Mouse (Mus musculus) heart, embryonic 16.5 days (tissue): ENCODE measurements at regions not wholly inside any gene's neighbourhood (a gene's known extent, or its start where the extent isn't known, plus 50 kb on each side); places are given as distances from the start of the nearest gene placed in this dataset.

Source experiments
- ATAC-seq: fragments of 200-750 bp; cut with Nextera tagmentation; replicated peaks from 2 replicates; pipeline ENCODE4 v1.8.0; 2017; ENCODE audit warnings: moderate number of reproducible peaks; ENCODE audit not compliant: insufficient read depth, low FRiP score; ENCODE audit errors: extremely low read depth
- H3K27ac ChIP-seq: fragments of 300-500 bp; sonication (generic); 2 replicates; pipeline ENCODE4 v1.5.1; 2014; ENCODE audit warnings: mild to moderate bottlenecking, low read length, control low read depth, moderate library complexity
- H3K27me3 ChIP-seq: fragments of 300-500 bp; sonication (generic); 2 replicates; pipeline ENCODE4 v1.6.1; 2014; ENCODE audit warnings: low read length, mixed read lengths; ENCODE audit not compliant: control insufficient read depth, insufficient read depth
- H3K36me3 ChIP-seq: fragments of 300-500 bp; sonication (generic); 2 replicates; pipeline ENCODE4 v1.6.1; 2014; ENCODE audit not compliant: control insufficient read depth, insufficient read depth
- H3K4me1 ChIP-seq: fragments of 300-500 bp; sonication (generic); 2 replicates; pipeline ENCODE4 v1.6.1; 2014; ENCODE audit warnings: low read length, mixed read lengths; ENCODE audit not compliant: control insufficient read depth, insufficient read depth
- H3K4me2 ChIP-seq: fragments of 300-500 bp; sonication (generic); 2 replicates; pipeline ENCODE4 v1.6.1; 2014; ENCODE audit warnings: low read depth, mild to moderate bottlenecking, control low read depth, low read length
- H3K4me3 ChIP-seq: fragments of 300-500 bp; sonication (generic); 2 replicates; pipeline ENCODE4 v1.5.1; 2014; ENCODE audit warnings: mild to moderate bottlenecking, control low read depth, low read length
- H3K9ac ChIP-seq: fragments of 300-500 bp; sonication (generic); 2 replicates; pipeline ENCODE4 v1.6.1; 2014; ENCODE audit warnings: low read length, control low read depth
- H3K9me3 ChIP-seq: fragments of 300-500 bp; sonication (generic); replicated peaks from 2 replicates; pipeline ENCODE4 v1.6.1; 2016; ENCODE audit warnings: low read length; ENCODE audit not compliant: control insufficient read depth
- WGBS: fragments of 180-500 bp; shearing (Covaris S2); extraction: QIAGEN DNeasy Blood & Tissue Kit; methylation state at CpG from one replicate; pipeline ENCODE4 v1.1.7; 2014; 5-methylcytosine and 5-hydroxymethylcytosine counted together

DNA sequence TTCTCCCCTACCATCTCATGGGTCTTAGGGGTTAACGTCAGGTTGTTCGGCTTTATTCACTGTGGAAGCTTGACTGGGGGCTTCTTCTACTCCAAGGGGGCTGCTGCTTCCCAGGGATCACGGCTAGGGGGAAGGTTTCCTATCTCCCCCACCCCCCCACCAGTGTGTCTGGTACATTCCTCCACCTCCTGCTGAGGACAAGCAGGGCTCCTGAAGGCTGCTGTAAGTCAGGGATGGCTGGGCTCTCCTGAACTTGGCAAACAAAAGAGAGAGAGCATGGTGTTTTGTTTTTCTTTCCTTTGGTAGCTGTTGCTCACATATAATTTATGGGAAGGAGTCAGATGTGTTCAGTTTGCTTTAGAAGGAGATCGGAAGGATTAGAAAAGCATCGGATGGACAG is 54.7 kb upstream of the Commd3 start:
- WGBS, result 21% methylated on average over 5 of the region's 5 CpGs
- no peaks in the 10 kb centered on the region for H3K9me3 ChIP-seq
- H3K4me2 ChIP-seq, result no peak overlapping the region
- no peaks in the 10 kb centered on the region for H3K4me1 ChIP-seq
- H3K27me3 ChIP-seq, result 0 out of 2 replicates have a peak, but pooled peaks cover 3% of the 10 kb centered on the region
- H3K27ac ChIP-seq, result no peak overlapping the region
- no peak overlapping the region for H3K9ac ChIP-seq
- no peak for ATAC-seq
- H3K4me3 ChIP-seq, result no peak overlapping the region
- H3K36me3 ChIP-seq, result no peaks in the 10 kb centered on the region

DNA sequence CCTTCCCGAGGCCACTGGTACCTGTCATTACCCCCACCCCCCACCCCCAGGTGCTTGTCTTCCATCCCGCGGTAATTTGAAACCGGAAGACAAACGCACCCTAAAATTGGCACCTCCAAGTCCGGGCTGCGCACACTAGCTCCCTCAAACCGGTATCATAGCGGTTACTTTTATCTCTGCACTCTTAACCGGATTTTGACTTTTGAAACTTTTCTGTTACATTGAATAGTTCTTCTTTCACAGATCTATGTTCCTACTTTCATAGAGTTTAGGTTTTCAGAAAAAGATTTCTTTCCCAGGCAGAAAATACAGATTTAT is 62.4 kb upstream of the Commd3 start:
- ATAC-seq, result no peak
- no peak overlapping the region; the same call in 1 of the 2 replicates for H3K9ac ChIP-seq
- H3K36me3 ChIP-seq, result no peaks in the 10 kb centered on the region
- H3K4me2 ChIP-seq, result peak overlapping the region; percentile 89
- H3K4me3 ChIP-seq, result peak overlapping the region; percentile 60
- H3K4me1 ChIP-seq, result peaks cover 10% of the 10 kb centered on the region; the same call in 1 of the 2 replicates
- H3K27ac ChIP-seq, result no peak overlapping the region
- H3K9me3 ChIP-seq, result no peaks in the 10 kb centered on the region
- H3K27me3 ChIP-seq, result peaks cover 4% of the 10 kb centered on the region; the same call in 1 of the 2 replicates
- 18% methylated on average over 10 of the region's 10 CpGs for whole genome bisulfite sequencing

DNA sequence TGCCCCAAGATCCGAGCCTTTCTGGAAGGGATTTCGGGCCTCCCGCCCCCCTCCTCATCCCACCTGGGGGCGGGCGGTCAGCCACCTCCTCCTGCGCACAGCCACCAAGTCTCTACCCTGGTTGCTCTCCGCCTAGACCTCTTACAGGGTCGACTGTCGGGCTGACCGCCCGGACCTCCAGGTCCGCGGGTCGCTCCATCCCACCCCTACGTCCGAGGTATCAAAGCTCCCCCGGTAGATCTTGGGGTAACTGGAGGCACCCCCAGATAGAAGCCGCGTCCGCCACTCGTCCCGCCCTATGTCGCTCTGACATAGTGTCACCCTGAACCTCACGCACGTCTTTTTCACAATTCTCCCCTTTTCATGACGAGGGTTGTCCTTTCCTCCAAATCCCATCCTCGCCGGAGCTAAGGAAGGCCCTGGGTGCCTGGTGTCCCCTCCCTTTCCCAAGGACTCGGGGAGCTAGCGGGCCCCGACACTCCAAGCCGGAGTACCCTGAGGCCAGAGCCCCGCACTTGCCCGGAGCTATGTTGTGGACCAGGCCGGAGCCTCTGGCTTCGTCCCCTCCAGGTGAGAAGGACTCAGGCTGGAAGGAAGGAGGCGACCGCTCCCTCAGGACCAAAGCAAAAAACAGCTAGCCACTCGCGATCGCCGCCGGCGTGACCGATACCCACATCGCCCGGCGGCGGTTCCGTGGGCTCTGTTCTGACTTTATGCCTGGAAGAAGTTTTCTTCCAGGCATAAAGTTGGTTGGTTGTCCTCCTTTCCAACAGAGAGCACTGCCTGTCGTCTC is 62.9 kb upstream of the Commd3 start:
- Histone ChIP-seq H3K36me3 (no peaks in the 10 kb centered on the region), H3K27me3 (peaks cover 4% of the 10 kb centered on the region; the same call in 1 of the 2 replicates), H3K4me2 (peak overlapping the region; percentile 89), H3K9me3 (no peaks in the 10 kb centered on the region), H3K9ac (peak overlapping the region; percentile 65), H3K4me1 (peaks cover 10% of the 10 kb centered on the region; the same call in 1 of the 2 replicates), H3K4me3 (peak overlapping the region; percentile 60), H3K27ac (no peak overlapping the region)
- under 1% methylated on average over 50 of the region's 51 CpGs for WGBS
- ATAC-seq, result peak; percentile 71

DNA sequence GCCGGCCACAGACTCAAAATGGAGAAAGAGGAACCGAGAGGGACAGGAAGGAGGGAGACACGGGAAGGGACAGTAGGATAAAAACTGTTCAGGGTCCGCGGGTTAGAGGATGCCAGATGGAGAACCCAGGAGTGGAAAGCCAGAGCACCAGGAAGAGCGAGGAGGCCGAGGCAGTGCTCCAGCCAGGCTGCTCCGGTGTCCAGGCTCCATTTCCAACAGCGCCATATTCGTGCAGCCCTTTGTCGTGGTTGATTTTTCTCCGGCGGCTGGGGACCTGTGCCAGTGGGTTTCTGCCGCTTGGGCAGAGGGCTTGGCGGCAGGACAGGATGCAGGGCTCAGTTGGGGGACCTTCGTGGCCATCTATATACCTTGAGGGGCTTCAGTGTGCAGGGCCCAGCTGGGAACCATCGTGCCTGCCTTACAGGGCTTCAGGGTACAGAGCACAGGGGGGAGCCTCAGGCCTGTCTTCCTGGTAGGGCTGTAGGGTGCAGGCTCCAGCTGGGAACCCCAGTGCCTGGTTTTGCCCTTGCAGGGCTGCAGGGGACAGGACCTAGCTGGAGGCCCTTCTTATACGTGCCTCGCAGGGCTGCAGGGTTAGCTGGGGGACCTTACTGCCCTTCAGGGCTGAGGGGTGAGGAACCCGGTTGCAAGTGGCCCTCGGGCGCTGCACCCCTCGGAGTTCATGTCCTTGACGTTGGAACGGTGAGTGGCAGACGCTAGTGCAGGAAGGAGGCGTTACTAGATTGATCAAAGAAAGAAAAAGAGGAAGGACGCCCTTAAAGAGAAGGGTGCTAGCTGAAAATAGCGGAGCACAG is 63.7 kb upstream of the Commd3 start:
- H3K4me1 ChIP-seq, result peaks cover 10% of the 10 kb centered on the region; the same call in 1 of the 2 replicates
- ATAC-seq, result peak; percentile 71
- no peaks in the 10 kb centered on the region for H3K36me3 ChIP-seq
- H3K4me3 ChIP-seq, result peak overlapping the region; percentile 60
- peak overlapping the region; percentile 65 for H3K9ac ChIP-seq
- 1% methylated on average over 29 of the region's 29 CpGs for WGBS
- no peaks in the 10 kb centered on the region for H3K9me3 ChIP-seq
- peak overlapping the region; percentile 89 for H3K4me2 ChIP-seq
- peaks cover 4% of the 10 kb centered on the region; the same call in 1 of the 2 replicates for H3K27me3 ChIP-seq
- H3K27ac ChIP-seq, result no peak overlapping the region

DNA sequence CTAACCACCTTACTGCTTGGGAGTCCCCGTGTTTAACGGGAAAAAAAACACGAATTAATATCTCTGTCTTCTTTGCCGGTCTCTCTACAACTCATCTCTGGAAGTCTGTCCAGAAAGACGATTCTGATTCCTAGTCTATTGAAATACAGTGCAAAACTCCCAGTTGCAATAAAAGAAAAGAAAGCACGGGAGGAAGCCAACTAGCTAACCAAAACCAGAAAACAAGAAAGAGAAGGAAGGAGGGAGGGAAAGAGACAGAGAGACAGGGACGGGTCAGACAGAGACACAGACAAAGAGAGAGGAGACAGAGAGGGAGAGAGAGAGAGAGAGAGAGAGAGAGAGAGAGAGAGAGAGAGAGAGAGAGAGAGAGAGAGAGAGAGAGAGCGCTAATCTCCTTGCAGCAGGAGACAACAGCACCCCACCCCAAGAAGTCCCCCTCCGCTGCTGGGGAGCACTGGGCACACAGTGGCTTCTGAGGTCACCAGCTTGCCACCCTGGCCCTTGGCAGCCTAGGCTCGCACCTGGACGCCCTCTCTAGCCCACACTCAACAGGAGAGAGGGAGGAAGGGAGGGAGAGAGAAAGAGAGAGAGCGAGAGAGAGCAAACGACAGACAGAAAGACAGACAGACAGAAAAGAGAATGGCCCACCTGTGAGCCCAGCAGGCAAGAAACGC is 64.5 kb upstream of the Commd3 start:
- H3K36me3 ChIP-seq, result no peaks in the 10 kb centered on the region
- H3K9ac ChIP-seq, result peak overlapping the region; percentile 65
- H3K27ac ChIP-seq, result no peak overlapping the region
- ATAC-seq, result peak; percentile 52; the same call in 1 of the 2 replicates
- WGBS, result under 1% methylated on average over 14 of the region's 14 CpGs
- H3K4me1 ChIP-seq, result peaks cover 10% of the 10 kb centered on the region; the same call in 1 of the 2 replicates
- peak overlapping the region; percentile 60 for H3K4me3 ChIP-seq
- peak overlapping the region; percentile 89 for H3K4me2 ChIP-seq
- peaks cover 4% of the 10 kb centered on the region; the same call in 1 of the 2 replicates for H3K27me3 ChIP-seq
- no peaks in the 10 kb centered on the region for H3K9me3 ChIP-seq

DNA sequence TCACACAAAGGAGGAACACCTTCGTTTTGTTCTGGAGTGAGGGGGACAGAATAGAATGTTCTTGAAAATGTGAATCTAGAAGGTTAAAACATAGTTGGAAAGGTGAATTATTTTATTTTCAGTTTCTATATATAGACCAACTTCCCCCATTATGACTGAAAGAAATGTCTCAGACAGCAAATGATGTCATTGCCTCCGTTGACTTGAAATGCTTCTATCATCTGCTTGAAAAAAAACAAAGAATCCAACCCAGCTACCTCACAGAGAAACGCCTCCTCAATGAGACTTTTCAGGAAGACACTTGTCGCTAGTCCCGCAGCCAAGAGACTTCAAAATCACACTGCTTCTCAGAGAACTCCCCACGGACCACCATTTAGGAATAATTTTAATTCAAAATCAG is 65.1 kb upstream of the Commd3 start:
- no peak for ATAC-seq
- Histone ChIP-seq H3K4me2 (peak overlapping the region; percentile 89), H3K36me3 (no peaks in the 10 kb centered on the region), H3K9me3 (no peaks in the 10 kb centered on the region), H3K4me3 (peak overlapping the region; percentile 60), H3K27me3 (peaks cover 4% of the 10 kb centered on the region; the same call in 1 of the 2 replicates), H3K9ac (no peak overlapping the region), H3K27ac (no peak overlapping the region), H3K4me1 (peaks cover 10% of the 10 kb centered on the region; the same call in 1 of the 2 replicates)
- WGBS, result 24% methylated on average over 6 of the region's 6 CpGs

DNA sequence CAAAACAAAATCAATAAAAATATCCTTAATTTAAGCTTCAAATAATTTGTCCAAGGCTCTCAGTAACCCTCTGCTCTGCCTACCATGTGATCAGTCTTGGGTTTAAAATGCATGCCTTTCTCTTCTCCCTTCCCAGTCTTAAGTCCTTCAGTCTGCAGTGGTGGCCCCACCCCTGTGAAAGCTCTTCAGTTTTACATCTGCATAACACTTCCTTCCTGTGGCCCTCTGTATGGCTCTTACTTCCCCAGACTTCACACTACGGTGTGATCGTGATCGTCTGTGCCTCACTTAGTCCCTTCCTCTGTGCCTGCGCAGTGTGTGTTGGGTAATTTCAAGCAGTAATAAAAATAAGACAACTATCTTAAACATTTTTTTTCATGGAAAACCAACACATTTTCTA is 80.0 kb upstream of the Commd3 start:
- Histone ChIP-seq H3K4me1 (0 out of 2 replicates have a peak, but pooled peaks cover 3% of the 10 kb centered on the region), H3K27me3 (peaks cover 4% of the 10 kb centered on the region; the same call in 1 of the 2 replicates), H3K36me3 (no peaks in the 10 kb centered on the region), H3K4me2 (no peak overlapping the region), H3K27ac (no peak overlapping the region), H3K9ac (no peak overlapping the region), H3K4me3 (no peak overlapping the region), H3K9me3 (no peaks in the 10 kb centered on the region)
- 0 out of 2 replicates have a peak, but pooled peaks have one; percentile 37 for ATAC-seq
- WGBS, result 67% methylated on average over 4 of the region's 4 CpGs

DNA sequence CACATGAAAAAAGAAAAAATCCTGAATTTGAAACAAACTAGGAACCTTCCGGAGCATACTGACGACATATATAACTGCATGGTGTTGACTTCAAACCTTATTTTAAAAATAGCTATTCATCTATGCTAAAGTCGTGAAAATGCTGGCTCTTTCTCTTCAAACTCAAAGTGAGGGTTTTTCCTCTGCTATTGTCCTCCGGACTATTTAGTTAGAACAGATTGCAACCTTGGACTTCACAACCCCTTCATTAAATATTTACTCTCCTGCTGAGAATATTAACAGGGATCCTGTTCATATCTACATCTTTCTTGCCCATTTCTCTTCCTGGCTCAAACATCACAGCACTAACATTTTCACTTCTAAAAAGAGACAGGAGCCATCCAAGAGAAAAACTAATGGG is 84.0 kb upstream of the Commd3 start:
- Histone ChIP-seq H3K4me3 (peak overlapping the region; percentile 86), H3K36me3 (no peaks in the 10 kb centered on the region), H3K27me3 (peaks cover 4% of the 10 kb centered on the region; the same call in 1 of the 2 replicates), H3K9me3 (no peaks in the 10 kb centered on the region), H3K4me2 (peak overlapping the region; percentile 82), H3K4me1 (0 out of 2 replicates have a peak, but pooled peaks cover 3% of the 10 kb centered on the region), H3K27ac (no peak overlapping the region), H3K9ac (peak overlapping the region; percentile 73)
- 1% methylated on average over 4 of the region's 4 CpGs for WGBS
- ATAC-seq, result no peak
